Comparison of ENCODE assay signal across 24 mouse cellular contexts in genomic region chr2:166652672-166653071, GRCm38 (mm10).
A peak's percentile ranks its signal among the peaks of the same experiment; 100 is the strongest.
DNase-seq lines count a peak whose midpoint lies in the region; ATAC-seq and TF ChIP-seq lines count a peak whose summit lies in the region.
"Had no signal": no experiment of that assay in that cellular context is flagged by ENCODE, and none has a peak within 500 bp of the region (broad histone marks: within the 10 kb centered on the region; RNA-seq: fewer than 3 reads in every experiment).

No protein-coding gene starts in this region.

- no peak for DNase-seq in hindbrain, embryonic 10.5 days (ENCODE audit: low spot score)
- DNase-seq in hindbrain, postnatal 0 days (ENCODE audit: low spot score): no peak
- DNase-seq in ZHBTc4 (ENCODE audit: low read depth, low spot score): peak; percentile 91
- DNase-seq in induced T-regulatory cell, adult 2 months (ENCODE audit: low read depth): peak; percentile 61
- DNase-seq in MN1 (ENCODE audit: low spot score): no peak
- DNase-seq: adrenal gland, postnatal 14 days; B cell, adult 2 months; cerebellum, adult 11 months; heart, postnatal 10 days; kidney, postnatal 4 days; lung, adult 2 months; lung, postnatal 36 days; retina, postnatal 1 day had no signal

- H3K4me3 ChIP-seq in hindbrain, embryonic 10.5 days: no peak overlapping the region
- no peak overlapping the region for H3K4me3 ChIP-seq in hindbrain, postnatal 0 days (ENCODE audit: low read length)
- no peak overlapping the region for H3K4me3 ChIP-seq in neural tube, embryonic 13.5 days
- H3K4me3 ChIP-seq in neural tube, embryonic 15.5 days (replicated peaks): no peak overlapping the region
- H3K4me3 ChIP-seq: embryonic facial prominence, embryonic 15.5 days; hindbrain, embryonic 13.5 days; limb, embryonic 12.5 days; liver, embryonic 12.5 days; myocyte had no signal

- H3K27ac ChIP-seq in hindbrain, embryonic 10.5 days: peak overlapping the region; percentile 90
- no peak overlapping the region for H3K27ac ChIP-seq in hindbrain, postnatal 0 days
- peak overlapping the region; percentile 82 for H3K27ac ChIP-seq in neural tube, embryonic 13.5 days (replicated peaks)
- no peak overlapping the region for H3K27ac ChIP-seq in neural tube, embryonic 15.5 days (replicated peaks)
- H3K27ac ChIP-seq: embryonic facial prominence, embryonic 15.5 days; liver, embryonic 12.5 days; stomach, postnatal 0 days had no signal

- H3K27me3 ChIP-seq in hindbrain, embryonic 10.5 days (ENCODE audit: insufficient read depth, poor library complexity, severe bottlenecking): no peaks in the 10 kb centered on the region
- H3K27me3 ChIP-seq in hindbrain, postnatal 0 days (ENCODE audit: insufficient read depth, low read length): no peaks in the 10 kb centered on the region
- no peaks in the 10 kb centered on the region for H3K27me3 ChIP-seq in neural tube, embryonic 13.5 days
- no peaks in the 10 kb centered on the region for H3K27me3 ChIP-seq in neural tube, embryonic 15.5 days (replicated peaks)
- H3K27me3 ChIP-seq: embryonic facial prominence, embryonic 15.5 days; hindbrain, embryonic 13.5 days; limb, embryonic 12.5 days; liver, embryonic 12.5 days had no signal

- 60% methylated on average over 4 of the region's 4 CpGs for WGBS in hindbrain, embryonic 10.5 days
- WGBS in hindbrain, postnatal 0 days: 64% methylated on average over 4 of the region's 4 CpGs
- 40% methylated on average over 4 of the region's 4 CpGs for WGBS in neural tube, embryonic 13.5 days
- WGBS in neural tube, embryonic 15.5 days: 36% methylated on average over 4 of the region's 4 CpGs

- H3K9me3 ChIP-seq in hindbrain, embryonic 10.5 days: no peaks in the 10 kb centered on the region
- H3K9me3 ChIP-seq in hindbrain, postnatal 0 days (ENCODE audit: low read length): no peaks in the 10 kb centered on the region
- no peaks in the 10 kb centered on the region for H3K9me3 ChIP-seq in neural tube, embryonic 13.5 days
- no peaks in the 10 kb centered on the region for H3K9me3 ChIP-seq in neural tube, embryonic 15.5 days (replicated peaks)
- H3K9me3 ChIP-seq: embryonic facial prominence, embryonic 15.5 days; hindbrain, embryonic 13.5 days; limb, embryonic 12.5 days; liver, embryonic 12.5 days had no signal

- ATAC-seq in hindbrain, postnatal 0 days: no peak
- ATAC-seq in neural tube, embryonic 13.5 days (ENCODE audit: low read depth): no peak
- ATAC-seq in neural tube, embryonic 15.5 days (ENCODE audit: low FRiP score): no peak
- ATAC-seq: activated CD4-positive, CD25-positive, alpha-beta regulatory T cell, adult 4 months; intestine, embryonic 16.5 days; liver, embryonic 12.5 days had no signal

- peaks cover 92% of the 10 kb centered on the region for H3K4me1 ChIP-seq in hindbrain, embryonic 10.5 days (replicated peaks)
- peaks cover 22% of the 10 kb centered on the region for H3K4me1 ChIP-seq in hindbrain, postnatal 0 days (ENCODE audit: insufficient read depth, low read length)
- H3K4me1 ChIP-seq in neural tube, embryonic 13.5 days (replicated peaks): peaks cover 75% of the 10 kb centered on the region
- peaks cover 53% of the 10 kb centered on the region for H3K4me1 ChIP-seq in neural tube, embryonic 15.5 days

- H3K36me3 ChIP-seq in hindbrain, embryonic 10.5 days: no peaks in the 10 kb centered on the region
- H3K36me3 ChIP-seq in hindbrain, postnatal 0 days (ENCODE audit: insufficient read depth, low read length): no peaks in the 10 kb centered on the region
- H3K36me3 ChIP-seq in neural tube, embryonic 13.5 days: no peaks in the 10 kb centered on the region
- no peaks in the 10 kb centered on the region for H3K36me3 ChIP-seq in neural tube, embryonic 15.5 days
- H3K36me3 ChIP-seq: embryonic facial prominence, embryonic 15.5 days; hindbrain, embryonic 13.5 days; limb, embryonic 12.5 days; liver, embryonic 12.5 days had no signal

- no peak for TF ChIP-seq CTCF in hindbrain, postnatal 0 days (IDR thresholded peaks at IDR 0.05; ENCODE audit: low read depth)

- H3K4me2 ChIP-seq in hindbrain, postnatal 0 days (ENCODE audit: low read depth, low read length): no peak overlapping the region
- no peak overlapping the region for H3K4me2 ChIP-seq in neural tube, embryonic 13.5 days
- H3K4me2 ChIP-seq in neural tube, embryonic 15.5 days: no peak overlapping the region
- H3K4me2 ChIP-seq: embryonic facial prominence, embryonic 15.5 days; heart, embryonic 11.5 days; hindbrain, embryonic 13.5 days; limb, embryonic 12.5 days; liver, embryonic 12.5 days had no signal

- no peak overlapping the region for H3K9ac ChIP-seq in hindbrain, postnatal 0 days (replicated peaks; ENCODE audit: low read length)
- no peak overlapping the region for H3K9ac ChIP-seq in neural tube, embryonic 13.5 days
- no peak overlapping the region for H3K9ac ChIP-seq in neural tube, embryonic 15.5 days (replicated peaks)
- H3K9ac ChIP-seq: embryonic facial prominence, embryonic 15.5 days; hindbrain, embryonic 13.5 days; limb, embryonic 12.5 days; liver, embryonic 12.5 days had no signal

Comparison
In these comparisons a context has a peak if more than half of its experiments do, and no peak if none do; other contexts are left out.
1. H3K27ac ChIP-seq: peak in hindbrain, embryonic 10.5 days (single experiment) and neural tube, embryonic 13.5 days (single experiment); none in hindbrain, postnatal 0 days (single experiment) and neural tube, embryonic 15.5 days (single experiment).
2. DNase-seq: peak in ZHBTc4 (single experiment) and induced T-regulatory cell, adult 2 months (single experiment); none in hindbrain, embryonic 10.5 days (single experiment), hindbrain, postnatal 0 days (single experiment) and MN1 (single experiment).